Mouse (Mus musculus) liver, embryonic 14.5 days (tissue): ENCODE results near the gene Smim22. TPM values are rescaled to one million over a fixed set of nuclear protein-coding genes. Genes with fewer than 3 reads are reported as not detected.
A peak's percentile ranks its signal among the peaks of the same experiment; 100 is the strongest.

Source experiments
- ATAC-seq: fragments of 200-750 bp; cut with Nextera tagmentation; 2 replicates; pipeline ENCODE4 v1.8.0; 2017; ENCODE audit warnings: moderate number of reproducible peaks, mild to moderate bottlenecking, moderate library complexity; ENCODE audit not compliant: insufficient read depth
- DNase-seq, 3 experiments: peaks; one replicate each; pipeline ENCODE4 v3.0.0-alpha.2; 2012 to 2013; ENCODE audit warnings: low read depth in 3 of 3, low spot score in 3 of 3
- H3K27ac ChIP-seq: fragments of 300-500 bp; sonication (generic); 2 replicates; pipeline ENCODE4 v1.5.1; 2014; ENCODE audit warnings: moderate library complexity, mild to moderate bottlenecking, control low read depth, inconsistent platforms
- H3K27me3 ChIP-seq: fragments of 300-500 bp; sonication (generic); 2 replicates; pipeline ENCODE4 v1.6.1; 2014; ENCODE audit warnings: mild to moderate bottlenecking, low read length, moderate library complexity; ENCODE audit not compliant: control insufficient read depth, insufficient read depth
- H3K36me3 ChIP-seq: fragments of 300-500 bp; sonication (generic); replicated peaks from 2 replicates; pipeline ENCODE4 v1.6.1; 2014; ENCODE audit warnings: low read depth; ENCODE audit not compliant: control insufficient read depth, insufficient read depth
- H3K4me1 ChIP-seq, 2 experiments: fragments of 200-500 bp in 1 of 2; fragments of 300-500 bp in 1 of 2; sonication (generic) in 1 of 2; replicated peaks; 2 replicates each; pipeline ENCODE4 v1.6.1; 2012 to 2014; ENCODE audit warnings: antibody characterized with exemption in 1 of 2, inconsistent platforms in 1 of 2, low read length in 1 of 2; ENCODE audit not compliant: control insufficient read depth in 2 of 2, insufficient read depth in 2 of 2
- H3K4me2 ChIP-seq: fragments of 300-500 bp; sonication (generic); 2 replicates; pipeline ENCODE4 v1.6.1; 2014; ENCODE audit warnings: low read depth, mild to moderate bottlenecking, control low read depth, moderate library complexity
- H3K4me3 ChIP-seq, 2 experiments: fragments of 200-500 bp in 1 of 2; fragments of 300-500 bp in 1 of 2; sonication (generic) in 1 of 2; 2 replicates each; pipeline ENCODE4 v1.5.1; 2012 to 2014; ENCODE audit warnings: low read depth in 2 of 2, low read length in 2 of 2, mild to moderate bottlenecking in 2 of 2, control low read depth in 1 of 2, inconsistent platforms in 1 of 2, moderate library complexity in 1 of 2; ENCODE audit not compliant: insufficient read depth in 1 of 2
- H3K9ac ChIP-seq: fragments of 300-500 bp; sonication (generic); replicated peaks from 2 replicates; pipeline ENCODE4 v1.6.1; 2014; ENCODE audit warnings: mild to moderate bottlenecking, control low read depth, moderate library complexity
- H3K9me3 ChIP-seq: fragments of 300-500 bp; sonication (generic); 2 replicates; pipeline ENCODE4 v1.6.1; 2016; ENCODE audit warnings: low read length, mixed read lengths; ENCODE audit not compliant: control insufficient read depth
- CTCF ChIP-seq: IDR thresholded peaks from 2 replicates; pipeline ENCODE4 v1.5.1; 2016; ENCODE audit warnings: antibody characterized with exemption, low read depth, control low read depth
- EP300 ChIP-seq: IDR thresholded peaks from 2 replicates; pipeline ENCODE4 v1.6.1; 2016; ENCODE audit warnings: antibody characterized with exemption, low read depth
- WGBS: fragments of 180-500 bp; shearing (Covaris S2); extraction: QIAGEN DNeasy Blood & Tissue Kit; methylation state at CpG from one replicate; pipeline ENCODE4 v1.1.7; 2014; ENCODE audit not compliant: insufficient replicate concordance; 5-methylcytosine and 5-hydroxymethylcytosine counted together
- polyA plus RNA-seq, 2 experiments: library from polyadenylated mRNA; depleted of rRNA in 1 of 2; stranded (reverse) in 1 of 2; unstranded in 1 of 2; fragments of >200 nt; fragmentation: Nextera tagmentation in 1 of 2; extraction: Ambion mirVana in 1 of 2; gene quantifications; 2 replicates each; pipeline versions ENCODE4 v1.2.1 to v1.2.3; 2012 to 2014

Gene Smim22
- polyA plus RNA-seq, 2 experiments: 4.5 to 9.7 TPM

DNA sequence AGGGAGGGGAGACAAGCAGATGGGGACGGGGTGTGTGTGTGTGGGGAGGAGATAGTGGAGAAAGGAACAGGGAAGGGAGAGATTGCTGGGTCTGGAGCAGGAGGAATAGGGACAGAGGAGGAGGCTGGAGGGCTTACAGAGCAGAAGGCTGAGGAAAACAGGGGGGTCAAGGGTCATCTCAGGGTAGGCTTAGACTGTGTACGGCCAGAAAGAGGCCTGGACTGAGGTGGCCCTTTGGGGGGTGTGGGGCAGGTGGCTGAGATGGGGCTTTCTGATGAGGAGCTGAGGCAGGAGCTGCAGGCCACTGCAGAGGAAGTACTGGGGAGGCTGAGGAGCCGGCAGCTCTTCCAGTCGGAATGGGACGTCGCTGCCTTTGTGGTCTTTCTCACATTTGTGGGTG lies 404 bp downstream of the Smim22 start:
- H3K4me2 ChIP-seq: peak overlapping the region; percentile 16; the same call in 1 of the 2 replicates
- ATAC-seq (peak; percentile 8; the same call in 1 of the 2 replicates), DNase-seq (no peak)
- WGBS: 50% methylated on average over 6 of the region's 6 CpGs
- H3K4me1 ChIP-seq: peaks cover 7 to 16% of the 10 kb centered on the region in 2 experiments; a peak in 3 of 4 replicates
- no peak overlapping the region for H3K9ac ChIP-seq
- H3K9me3 ChIP-seq: no peaks in the 10 kb centered on the region
- H3K27me3 ChIP-seq: no peaks in the 10 kb centered on the region
- H3K4me3 ChIP-seq: no peak overlapping the region
- TF ChIP-seq EP300 (no peak), CTCF (no peak)
- H3K36me3 ChIP-seq: no peaks in the 10 kb centered on the region
- no peak overlapping the region for H3K27ac ChIP-seq

DNA sequence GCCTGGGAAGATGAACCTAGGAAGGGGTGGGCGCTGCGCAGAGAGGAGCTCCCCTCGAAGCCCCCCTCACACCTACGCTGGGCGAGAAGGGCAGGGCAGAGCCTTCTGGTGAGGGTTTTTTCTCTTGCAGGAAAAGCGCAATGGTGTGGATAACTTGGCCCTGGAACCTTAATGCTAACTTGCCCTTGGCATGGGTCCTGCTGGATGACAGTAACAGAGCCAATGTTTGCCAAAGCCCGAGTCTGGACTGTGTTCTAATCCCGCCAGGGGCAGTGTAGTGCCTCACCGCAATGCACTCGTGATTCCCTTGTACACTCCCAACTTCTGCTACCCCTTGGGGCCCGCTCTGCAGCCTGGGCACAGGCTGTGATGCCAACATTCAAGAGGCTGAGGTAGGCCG lies 988 bp downstream of the Smim22 start:
- Histone ChIP-seq H3K27me3 (no peaks in the 10 kb centered on the region), H3K27ac (no peak overlapping the region), H3K4me3 (no peak overlapping the region), H3K4me2 (no peak overlapping the region), H3K9me3 (no peaks in the 10 kb centered on the region), H3K36me3 (no peaks in the 10 kb centered on the region), H3K9ac (no peak overlapping the region), H3K4me1 (peaks cover 7 to 22% of the 10 kb centered on the region in 2 experiments; a peak in 3 of 4 replicates)
- no peak for TF ChIP-seq EP300
- no peak for TF ChIP-seq CTCF
- ATAC-seq (no peak), DNase-seq (no peak)
- WGBS: 65% methylated on average over 12 of the region's 12 CpGs

DNA sequence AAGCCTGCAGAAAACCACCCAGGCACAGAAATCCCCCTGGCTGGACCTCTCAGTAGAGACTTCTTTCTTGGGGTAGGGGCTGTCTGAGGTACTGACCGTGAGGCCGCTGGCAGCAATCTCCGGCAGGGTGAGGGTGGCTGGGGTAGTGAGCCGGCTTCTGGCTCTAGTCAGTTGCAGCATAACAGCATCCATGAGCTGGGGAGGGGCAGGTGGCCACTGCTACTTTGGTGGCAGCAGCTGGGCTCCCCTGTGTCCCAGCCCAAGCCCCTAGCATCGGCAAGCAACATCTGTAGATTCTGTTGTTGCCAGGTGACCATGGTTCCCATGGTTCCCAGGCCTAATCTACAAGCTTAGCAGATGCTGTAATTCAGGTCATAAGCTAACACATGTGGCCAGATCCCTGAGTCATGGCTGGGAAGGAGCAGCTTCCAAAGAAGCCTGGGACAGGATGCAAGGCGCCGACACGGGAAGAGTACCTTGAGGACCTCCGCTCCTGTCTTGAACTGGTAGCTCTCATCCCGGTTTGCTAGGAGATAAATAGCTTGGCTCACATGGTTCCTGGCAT lies 3.4 kb downstream of the Smim22 start:
- 76% methylated on average over 10 of the region's 10 CpGs for WGBS
- H3K4me1 ChIP-seq: peaks cover 7 to 22% of the 10 kb centered on the region in 2 experiments; a peak in 3 of 4 replicates
- no peak for ATAC-seq
- H3K27ac ChIP-seq: no peak overlapping the region
- 0 out of 2 replicates have a peak overlapping the region, but pooled peaks have one; percentile 3 for H3K4me2 ChIP-seq
- no peak for DNase-seq
- H3K9me3 ChIP-seq: no peaks in the 10 kb centered on the region
- no peaks in the 10 kb centered on the region for H3K27me3 ChIP-seq
- no peak for TF ChIP-seq CTCF
- TF ChIP-seq EP300: no peak
- no peak overlapping the region for H3K9ac ChIP-seq
- H3K36me3 ChIP-seq: peaks cover 11% of the 10 kb centered on the region
- no peak overlapping the region for H3K4me3 ChIP-seq

DNA sequence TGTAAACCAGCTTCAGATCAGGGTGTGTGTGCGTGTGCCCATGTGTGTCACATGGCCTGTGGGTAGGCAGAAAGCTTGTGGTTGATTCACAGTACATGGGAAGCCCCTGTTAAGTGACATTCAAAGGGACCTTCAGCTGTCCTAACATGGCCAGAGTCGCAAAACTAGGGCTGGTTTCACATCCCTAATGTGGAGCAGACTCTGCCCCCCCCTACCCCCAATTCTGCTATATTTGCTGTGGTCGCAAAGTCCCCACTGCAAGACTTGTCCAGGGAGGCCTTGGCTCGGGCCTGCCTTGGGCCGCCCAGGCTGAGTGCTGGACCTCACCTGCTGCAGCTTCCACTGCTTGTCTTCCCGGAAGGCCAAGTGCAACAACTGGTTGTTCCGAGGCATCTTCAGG lies 4.2 kb downstream of the Smim22 start:
- Histone ChIP-seq H3K27me3 (no peaks in the 10 kb centered on the region), H3K4me1 (peaks cover 7 to 22% of the 10 kb centered on the region in 2 experiments; a peak in 3 of 4 replicates), H3K9me3 (no peaks in the 10 kb centered on the region), H3K4me3 (no peak overlapping the region), H3K9ac (no peak overlapping the region), H3K4me2 (no peak overlapping the region), H3K36me3 (peaks cover 18% of the 10 kb centered on the region), H3K27ac (no peak overlapping the region)
- WGBS: 45% methylated on average over 7 of the region's 7 CpGs
- no peak for TF ChIP-seq EP300
- no peak for TF ChIP-seq CTCF
- ATAC-seq (no peak), DNase-seq (no peak)

DNA sequence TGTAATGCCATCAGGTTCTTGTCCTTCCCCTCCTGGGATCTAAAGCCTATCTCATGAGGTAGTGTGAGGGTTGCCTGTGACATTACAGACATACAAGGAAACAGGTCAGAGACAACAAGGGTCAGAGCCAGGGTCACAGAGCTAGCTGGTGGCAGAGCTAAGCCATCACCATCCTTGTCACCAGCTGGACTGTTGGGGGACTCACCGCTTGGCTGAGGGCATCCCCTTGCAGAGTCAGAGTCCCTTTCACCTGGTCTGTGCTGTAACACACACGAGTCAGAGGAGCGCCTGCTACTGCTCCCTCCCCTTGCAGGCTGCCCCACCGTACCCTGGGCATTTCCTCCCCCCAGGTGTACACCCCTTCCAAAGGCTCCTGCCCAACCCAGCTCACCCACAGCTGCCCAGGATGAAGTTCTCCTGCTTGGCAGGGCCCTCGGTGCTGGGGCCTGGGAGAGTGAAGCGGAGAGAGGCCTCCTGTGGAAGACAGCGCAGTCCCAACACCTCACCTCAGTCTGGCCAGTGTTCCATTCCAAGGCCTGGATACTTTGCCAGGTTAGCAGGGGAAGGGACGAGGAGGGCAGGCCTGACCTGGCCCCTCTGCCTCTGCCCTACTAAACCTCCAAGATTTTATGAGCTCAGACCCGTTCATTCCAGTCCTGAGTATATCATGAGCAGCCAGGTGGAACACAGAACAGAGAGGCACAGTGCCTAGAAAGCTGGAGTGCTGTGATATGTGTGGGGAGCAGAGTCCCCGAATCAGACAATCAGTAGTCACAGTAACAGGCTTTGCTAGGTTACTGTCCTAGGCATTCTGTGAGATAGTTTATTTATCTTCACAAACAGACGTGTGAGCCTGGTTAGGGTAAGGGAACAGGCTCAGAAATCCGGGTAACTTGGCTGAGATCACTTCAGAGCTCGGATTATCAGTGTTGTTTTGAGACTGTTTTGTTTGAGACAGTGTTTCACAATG lies 5.2 kb downstream of the Smim22 start:
- ATAC-seq: peak; percentile 60
- Histone ChIP-seq H3K4me3 (peak overlapping the region; percentile 60 to 62), H3K36me3 (peaks cover 26% of the 10 kb centered on the region), H3K9ac (peak overlapping the region; percentile 4), H3K4me2 (peak overlapping the region; percentile 62), H3K27me3 (no peaks in the 10 kb centered on the region), H3K27ac (no peak overlapping the region), H3K9me3 (no peaks in the 10 kb centered on the region), H3K4me1 (peaks cover 7 to 22% of the 10 kb centered on the region in 2 experiments; a peak in 3 of 4 replicates)
- TF ChIP-seq EP300 (peak; percentile 85), CTCF (no peak)
- peak; percentile 70 to 80 (median 75) for DNase-seq
- 39% methylated on average over 13 of the region's 13 CpGs for WGBS
